Comparison of ENCODE assay signal across 9 mouse cellular contexts in the genomic region with DNA sequence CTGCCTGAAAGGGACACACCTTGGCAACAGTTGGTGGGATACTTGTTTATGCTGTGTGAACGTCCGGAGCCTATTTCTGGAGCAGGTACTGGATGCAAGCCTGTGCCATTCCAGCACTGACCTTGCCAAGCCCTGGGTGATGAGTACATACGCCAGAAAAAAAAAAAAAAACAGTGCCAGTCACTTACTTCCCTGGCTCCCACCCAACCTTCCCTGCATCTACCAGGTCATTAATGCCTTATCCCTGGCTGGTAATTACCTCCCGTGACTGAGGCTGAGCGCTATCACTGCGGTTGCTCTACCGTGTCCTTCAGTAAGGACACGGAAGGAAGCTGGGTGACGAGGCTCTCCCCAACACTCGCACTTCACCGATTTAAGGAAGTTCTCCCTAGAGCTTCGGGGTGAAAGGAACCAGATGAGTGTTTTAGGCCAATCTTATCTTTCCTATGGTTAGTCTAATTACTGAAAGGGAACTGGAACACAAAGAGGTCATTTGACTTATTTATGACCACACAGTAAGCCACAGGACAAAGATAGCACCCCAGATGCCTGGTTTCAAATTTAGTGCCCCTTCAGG. TPM values are rescaled to one million over a fixed set of nuclear protein-coding genes. Genes with fewer than 3 reads are reported as not detected.
A peak's percentile ranks its signal among the peaks of the same experiment; 100 is the strongest.
DNase-seq lines count a peak whose midpoint lies in the region; ATAC-seq lines count a peak whose summit lies in the region.
"Had no signal": no experiment of that assay in that cellular context is flagged by ENCODE, and none has a peak within 500 bp of the region (broad histone marks: within the 10 kb centered on the region; RNA-seq: fewer than 3 reads in every experiment).

No protein-coding gene starts in this region.

- H3K27me3 ChIP-seq in liver, embryonic 11.5 days (replicated peaks; ENCODE audit: control insufficient read depth, insufficient read depth, low read length): no peaks in the 10 kb centered on the region
- H3K27me3 ChIP-seq: embryonic facial prominence, embryonic 13.5 days had no signal

- H3K9me3 ChIP-seq in liver, embryonic 11.5 days (ENCODE audit: control insufficient read depth, low read length): peaks cover 3% of the 10 kb centered on the region
- H3K9me3 ChIP-seq: embryonic facial prominence, embryonic 13.5 days had no signal

- peaks cover 4% of the 10 kb centered on the region for H3K4me1 ChIP-seq in liver, embryonic 11.5 days (replicated peaks; ENCODE audit: control insufficient read depth, insufficient read depth, low read length)

- ATAC-seq in CD4-positive, CD25-positive, alpha-beta regulatory T cell, adult 4 months: no peak
- peak; percentile 99 for ATAC-seq in granulocyte monocyte progenitor cell, adult 5-6 weeks (replicated peaks; ENCODE audit: poor library complexity, severe bottlenecking)
- no peak for ATAC-seq in liver, embryonic 11.5 days (replicated peaks; ENCODE audit: low FRiP score)

- no peak overlapping the region for H3K4me3 ChIP-seq in liver, embryonic 11.5 days (ENCODE audit: low read depth, low read length)
- H3K4me3 ChIP-seq: embryonic facial prominence, embryonic 13.5 days had no signal

- peak overlapping the region; percentile 16; the same call in 1 of the 2 replicates for H3K4me2 ChIP-seq in liver, embryonic 11.5 days
- H3K4me2 ChIP-seq: embryonic facial prominence, embryonic 13.5 days had no signal

- intact Hi-C loops in left cerebral cortex, postnatal 36 days (cut with DNase I): no loop called here

- peak; percentile 25 for DNase-seq in CD4-positive, CD25-positive, alpha-beta regulatory T cell, adult 2 months (ENCODE audit: low read depth, low spot score)
- DNase-seq in adrenal gland, postnatal 14 days: peak; percentile 38
- no peak for DNase-seq in liver, embryonic 11.5 days (ENCODE audit: low spot score)
- DNase-seq in layer of hippocampus, adult 9-10 months (ENCODE audit: low spot score): no peak
- DNase-seq in left cerebral cortex, postnatal 36 days (ENCODE audit: low spot score in 2 of 2): no peak
- DNase-seq in layer of hippocampus, postnatal 14 days (ENCODE audit: low spot score in 2 of 2): no peak

- H3K9ac ChIP-seq in liver, embryonic 11.5 days (ENCODE audit: low read depth, low read length): no peak overlapping the region
- H3K9ac ChIP-seq: embryonic facial prominence, embryonic 13.5 days had no signal

- no peak overlapping the region for H3K27ac ChIP-seq in liver, embryonic 11.5 days (ENCODE audit: low read depth, low read length)
- H3K27ac ChIP-seq: embryonic facial prominence, embryonic 13.5 days had no signal

- 42% methylated on average over 12 of the region's 12 CpGs for whole genome bisulfite sequencing in liver, embryonic 11.5 days

- H3K36me3 ChIP-seq in liver, embryonic 11.5 days (ENCODE audit: control insufficient read depth, insufficient read depth, low read length): peaks cover 11% of the 10 kb centered on the region

RNA-seq across cellular contexts. Expression of gene Ccdc32, which starts 13.5 kb away (rescaled TPM):
- 10 to 100 TPM; 24.2 to 30.7 TPM for polyA plus RNA-seq in CD4-positive, CD25-positive, alpha-beta regulatory T cell, adult 4 months (2017; shearing (Covaris generic))
- 14.8 and 16.9 TPM in 2 replicates for total RNA-seq in adrenal gland, postnatal 14 days (2021)
- total RNA-seq in granulocyte monocyte progenitor cell, adult 5-6 weeks (2014; fragmentation: Nextera tagmentation): 11.5 and 18.3 TPM in 2 replicates
- 14.4 and 15.7 TPM in 2 replicates for total RNA-seq in granulocyte monocyte progenitor cell, adult 5-6 weeks (2017)
- polyA plus RNA-seq in liver, embryonic 11.5 days (2014; fragmentation: Nextera tagmentation; extraction: Ambion mirVana): 24.8 and 26.5 TPM in 2 replicates
- 10 to 100 TPM; 50.2 to 52.7 TPM for total RNA-seq in left cerebral cortex, postnatal 36 days (2021)
- 10 to 100 TPM; 62.5 to 63.6 TPM for total RNA-seq in layer of hippocampus, postnatal 14 days (2021)

RNA-seq across cellular contexts. Expression of gene Rpusd2, which starts 18.9 kb away (rescaled TPM):
- 1 to 10 TPM; 1.3 to 2.3 TPM for polyA plus RNA-seq in CD4-positive, CD25-positive, alpha-beta regulatory T cell, adult 4 months (2017; shearing (Covaris generic))
- 4.6 and 5.7 TPM in 2 replicates for total RNA-seq in adrenal gland, postnatal 14 days (2021)
- 15.8 and 16.0 TPM in 2 replicates for total RNA-seq in granulocyte monocyte progenitor cell, adult 5-6 weeks (2014; fragmentation: Nextera tagmentation)
- total RNA-seq in granulocyte monocyte progenitor cell, adult 5-6 weeks (2017): 15.0 and 15.8 TPM in 2 replicates
- 7.4 and 7.7 TPM in 2 replicates for polyA plus RNA-seq in liver, embryonic 11.5 days (2014; fragmentation: Nextera tagmentation; extraction: Ambion mirVana)
- 1 to 10 TPM; 8.0 to 8.4 TPM for total RNA-seq in left cerebral cortex, postnatal 36 days (2021)
- total RNA-seq in layer of hippocampus, postnatal 14 days (2021): 1 to 10 TPM; 6.0 to 6.1 TPM

RNA-seq across cellular contexts. Expression of gene Knl1, which starts 31.2 kb away (rescaled TPM):
- 10 to 100 TPM in 1 of 2 experiments, 1 to 10 TPM in 1; 3.5 to 13.5 TPM for polyA plus RNA-seq in CD4-positive, CD25-positive, alpha-beta regulatory T cell, adult 4 months (2017; shearing (Covaris generic))
- 8.1 and 8.3 TPM in 2 replicates for total RNA-seq in adrenal gland, postnatal 14 days (2021)
- 42.2 and 46.8 TPM in 2 replicates for total RNA-seq in granulocyte monocyte progenitor cell, adult 5-6 weeks (2014; fragmentation: Nextera tagmentation)
- total RNA-seq in granulocyte monocyte progenitor cell, adult 5-6 weeks (2017): 71.1 and 76.1 TPM in 2 replicates
- polyA plus RNA-seq in liver, embryonic 11.5 days (2014; fragmentation: Nextera tagmentation; extraction: Ambion mirVana): 60.7 and 64.8 TPM in 2 replicates
- total RNA-seq in left cerebral cortex, postnatal 36 days (2021): 1 to 10 TPM in 1 of 2 experiments, under 1 TPM in 1; 0.16 to 1.2 TPM
- total RNA-seq in layer of hippocampus, postnatal 14 days (2021): 1 to 10 TPM in 1 of 2 experiments, under 1 TPM in 1; 0.95 to 1.2 TPM

Comparison
In these comparisons a context has a peak if more than half of its experiments do, and no peak if none do; other contexts are left out.
1. DNase-seq: peak in CD4-positive, CD25-positive, alpha-beta regulatory T cell, adult 2 months (single experiment) and adrenal gland, postnatal 14 days (single experiment); none in liver, embryonic 11.5 days (single experiment), layer of hippocampus, adult 9-10 months (single experiment), left cerebral cortex, postnatal 36 days (0 of 2) and layer of hippocampus, postnatal 14 days (0 of 2).